Mouse (Mus musculus) spleen, postnatal 0 days (tissue): ENCODE data around the gene Fgb. TPM values are rescaled to one million over a fixed set of nuclear protein-coding genes. Genes with fewer than 3 reads are reported as not detected.

Experiments
- polyA plus RNA-seq: library from polyadenylated mRNA; unstranded; fragments of >200 nt; fragmentation: Nextera tagmentation; extraction: Ambion mirVana; gene quantifications from 2 replicates; pipeline ENCODE4 v1.2.1, GENCODE M21; 2015

The Fgb gene
- polyA plus RNA-seq = 0.58 and 1.2 TPM in 2 replicates

GRCm38 (mm10) chr3:83049680-83050079, at the start of gene Fgb:
Fgb (minus strand) TSS chr3:83049863.

GRCm38 (mm10) chr3:83055281-83056038, 5.8 kb upstream of the Fgb start, which contains the start of gene Plrg1:
Plrg1 (plus strand) TSS chr3:83055522.

GRCm38 (mm10) chr3:83025475-83026301, 24.0 kb downstream of the Fgb start, which contains the start of gene Fga:
Fga (plus strand) TSS chr3:83026076.

GRCm38 (mm10) chr3:83007557-83007956, 42.1 kb downstream of the Fgb start, which contains the start of gene Fgg:
Fgg (plus strand) TSS chr3:83007724.

Other genes starting within 250 kb of the Fgb start
- gene Rbm46, start 173.4 kb downstream of the Fgb start, polyA plus RNA-seq = 0.47 and 0.65 TPM in 2 replicates
- 0.02 TPM in 1 of 2 replicates, not detected in the other for gene Lrat, start 145.9 kb downstream of the Fgb start, polyA plus RNA-seq
- gene Fgg, start 42.1 kb downstream of the Fgb start, polyA plus RNA-seq = 0.52 and 2.1 TPM in 2 replicates
- gene Fga, start 23.8 kb downstream of the Fgb start, polyA plus RNA-seq = 0.95 and 1.4 TPM in 2 replicates
- 44.9 and 47.6 TPM in 2 replicates for gene Plrg1, start 5.7 kb upstream of the Fgb start, polyA plus RNA-seq
- gene Dchs2, start 78.1 kb upstream of the Fgb start, polyA plus RNA-seq = 0.11 TPM in 2 replicates